Mouse (Mus musculus): ENCODE results near the gene Dpysl5. TPM values are rescaled to one million over a fixed set of nuclear protein-coding genes. Genes with fewer than 3 reads are reported as not detected.

Gene Dpysl5
- total RNA-seq, 2 experiments from 2014 or later, result 0.72 to 0.82 TPM

- peak; percentile 72 to 83 for DNase-seq
Measured at GRCm38 (mm10) chr5:30709744-30710383, 1.5 kb upstream of the Dpysl5 start.

GRCm38 (mm10) chr5:30710486-30710885 lies 878 bp upstream of the Dpysl5 start:
- peak in 1 of 2 experiments; percentile 21 for DNase-seq

GRCm38 (mm10) chr5:30712002-30712390 lies 632 bp downstream of the Dpysl5 start:
- DNase-seq, result no peak

- DNase-seq, result peak in 1 of 2 experiments; percentile 14
Measured at GRCm38 (mm10) chr5:30712441-30713298, 1.3 kb downstream of the Dpysl5 start.

- DNase-seq, result peak in 1 of 2 experiments; percentile 15
Measured at GRCm38 (mm10) chr5:30713299-30713675, 1.9 kb downstream of the Dpysl5 start.

- DNase-seq, result no peak
Measured at GRCm38 (mm10) chr5:30713691-30714090, 2.3 kb downstream of the Dpysl5 start.

- DNase-seq, result no peak
Measured at GRCm38 (mm10) chr5:30716311-30716710, 4.9 kb downstream of the Dpysl5 start.

GRCm38 (mm10) chr5:30717506-30717905 lies 6.1 kb downstream of the Dpysl5 start:
- DNase-seq, result no peak

GRCm38 (mm10) chr5:30717991-30718703 lies 6.8 kb downstream of the Dpysl5 start:
- DNase-seq, result no peak

- no peak for DNase-seq
Measured at GRCm38 (mm10) chr5:30721935-30722334, 10.6 kb downstream of the Dpysl5 start.

GRCm38 (mm10) chr5:30726151-30726693 lies 14.9 kb downstream of the Dpysl5 start:
- DNase-seq, result no peak

GRCm38 (mm10) chr5:30732511-30732910 lies 21.1 kb downstream of the Dpysl5 start:
- DNase-seq, result no peak

- DNase-seq, result no peak
Measured at GRCm38 (mm10) chr5:30734666-30735065, 23.3 kb downstream of the Dpysl5 start.

- DNase-seq, result peak; percentile 6 to 11
Measured at GRCm38 (mm10) chr5:30738127-30738828, 26.9 kb downstream of the Dpysl5 start.

GRCm38 (mm10) chr5:30739595-30739994 lies 28.2 kb downstream of the Dpysl5 start:
- DNase-seq, result no peak

- no peak for DNase-seq
Measured at GRCm38 (mm10) chr5:30749582-30750311, 38.4 kb downstream of the Dpysl5 start.

- DNase-seq, result no peak
Measured at GRCm38 (mm10) chr5:30751071-30751470, 39.7 kb downstream of the Dpysl5 start.

- DNase-seq, result peak; percentile 20 to 37
Measured at GRCm38 (mm10) chr5:30753128-30753527, 41.8 kb downstream of the Dpysl5 start.

GRCm38 (mm10) chr5:30755215-30755614 lies 43.9 kb downstream of the Dpysl5 start:
- no peak for DNase-seq

GRCm38 (mm10) chr5:30762815-30763510 lies 51.6 kb downstream of the Dpysl5 start:
- no peak for DNase-seq

- no peak for DNase-seq
Measured at GRCm38 (mm10) chr5:30763511-30763830, 52.1 kb downstream of the Dpysl5 start.
